Mouse (Mus musculus): Measurements from ENCODE around the gene Clasp2. TPM values are rescaled to one million over a fixed set of nuclear protein-coding genes. Genes with fewer than 3 reads are reported as not detected.
"Not testable (repeated sequence)": the region's sequence is repeated elsewhere in the genome, so short reads cannot be mapped to it uniquely, and the experiment has no call there.

The Clasp2 gene
- polyA plus RNA-seq, 1 experiment from 2014 or later: 22.2 TPM

DNA sequence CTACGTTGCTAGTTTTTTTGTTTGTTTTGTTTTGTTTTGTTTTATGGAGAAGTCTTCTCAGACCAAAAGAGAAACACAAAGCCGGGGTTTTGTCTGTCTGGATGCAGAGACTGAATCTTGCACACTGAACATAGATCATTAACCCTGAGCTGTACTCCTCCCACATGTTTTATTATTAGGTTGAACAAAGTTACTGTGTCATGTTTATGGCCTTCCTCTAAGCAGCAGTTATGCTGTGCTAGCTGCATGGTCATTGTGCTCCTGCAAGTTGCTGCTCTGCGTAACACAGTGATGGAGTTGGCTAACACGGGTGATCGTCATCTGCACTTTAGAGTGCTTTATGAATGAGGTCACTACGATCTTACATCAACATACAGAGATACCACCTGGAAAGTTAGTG lies 21.1 kb downstream of the Clasp2 start:
- H3K4me3 ChIP-seq: no peak overlapping the region
- WGBS: 91% methylated on average over 6 of the region's 6 CpGs
- peaks cover 17% of the 10 kb centered on the region for H3K36me3 ChIP-seq
- no peaks in the 10 kb centered on the region for H3K4me1 ChIP-seq
- no peak overlapping the region for H3K9ac ChIP-seq
- no peak for ATAC-seq (ENCODE audit: insufficient number of reproducible peaks, low FRiP score, low TSS enrichment, low read depth)
- H3K27me3 ChIP-seq: no peaks in the 10 kb centered on the region
- no peak overlapping the region for H3K27ac ChIP-seq
- no peaks in the 10 kb centered on the region for H3K9me3 ChIP-seq
- H3K4me2 ChIP-seq: no peak overlapping the region

DNA sequence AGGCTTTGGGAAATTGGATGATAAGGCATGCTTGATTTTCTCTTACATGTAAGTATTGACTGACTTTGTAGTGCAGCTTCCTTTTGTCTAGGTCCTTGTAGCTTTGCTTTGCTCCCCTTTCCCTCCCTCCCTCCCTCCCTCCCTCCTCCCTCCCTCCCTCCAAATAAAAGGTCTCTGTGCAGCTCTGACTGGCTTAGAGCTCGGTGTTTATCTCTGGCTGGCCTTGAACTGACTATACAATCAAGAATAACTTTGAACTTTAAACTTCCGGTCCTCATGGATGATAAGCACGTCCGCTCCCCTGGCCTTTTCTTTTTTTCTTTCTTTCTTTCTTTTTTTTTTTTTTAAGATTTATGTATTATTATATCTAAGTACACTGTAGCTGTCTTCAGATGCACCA lies 21.9 kb downstream of the Clasp2 start:
- Histone ChIP-seq H3K27me3 (no peaks in the 10 kb centered on the region), H3K36me3 (peaks cover 17% of the 10 kb centered on the region), H3K27ac (no peak overlapping the region), H3K9me3 (no peaks in the 10 kb centered on the region), H3K4me2 (no peak overlapping the region), H3K4me3 (no peak overlapping the region), H3K9ac (no peak overlapping the region), H3K4me1 (no peaks in the 10 kb centered on the region)
- ATAC-seq (ENCODE audit: insufficient number of reproducible peaks, low FRiP score, low TSS enrichment, low read depth): no peak
- WGBS: 98% methylated on average over 4 of the region's 4 CpGs

- Histone ChIP-seq H3K27ac (no peak overlapping the region), H3K4me1 (no peaks in the 10 kb centered on the region), H3K27me3 (no peaks in the 10 kb centered on the region), H3K9ac (no peak overlapping the region), H3K36me3 (peaks cover 19% of the 10 kb centered on the region), H3K4me2 (no peak overlapping the region), H3K4me3 (no peak overlapping the region), H3K9me3 (no peaks in the 10 kb centered on the region)
- no peak for ATAC-seq (ENCODE audit: insufficient number of reproducible peaks, low FRiP score, low TSS enrichment, low read depth)
- 81% methylated on average over 4 of the region's 4 CpGs for WGBS
These were observed 29.4 kb downstream of the Clasp2 start for GRCm38 (mm10) chr9:113770640-113771039.

DNA sequence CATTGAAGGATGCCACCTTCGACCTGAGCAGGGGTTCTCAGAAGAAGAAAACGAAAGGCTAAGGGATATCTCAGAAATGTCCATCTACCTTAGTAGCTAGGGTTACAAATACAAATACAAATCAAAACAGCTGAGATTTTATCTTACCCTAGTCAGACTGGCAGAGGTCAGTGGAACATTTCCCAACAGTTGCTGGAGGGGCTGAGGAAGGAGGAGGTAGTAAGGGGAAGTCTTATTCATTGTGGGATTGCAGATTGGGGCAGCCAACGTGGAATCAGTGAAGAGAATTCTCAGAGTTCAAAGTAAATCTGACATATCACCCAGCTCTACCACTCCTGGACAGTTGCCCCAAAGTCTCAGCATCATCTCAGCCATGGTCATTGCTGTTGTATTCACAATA lies 39.6 kb downstream of the Clasp2 start:
- Histone ChIP-seq H3K4me1 (no peaks in the 10 kb centered on the region), H3K9ac (no peak overlapping the region), H3K4me2 (no peak overlapping the region), H3K27me3 (no peaks in the 10 kb centered on the region), H3K36me3 (0 out of 2 replicates have a peak, but pooled peaks cover 2% of the 10 kb centered on the region), H3K9me3 (no peaks in the 10 kb centered on the region), H3K27ac (no peak overlapping the region), H3K4me3 (no peak overlapping the region)
- WGBS: 91% methylated on average over 3 of the region's 3 CpGs
- ATAC-seq (ENCODE audit: insufficient number of reproducible peaks, low FRiP score, low TSS enrichment, low read depth): no peak

GRCm38 (mm10) chr9:113782362-113783005 lies 41.2 kb downstream of the Clasp2 start:
- Histone ChIP-seq H3K27ac (no peak overlapping the region), H3K4me3 (no peak overlapping the region), H3K9me3 (no peaks in the 10 kb centered on the region), H3K9ac (no peak overlapping the region), H3K4me1 (no peaks in the 10 kb centered on the region), H3K27me3 (no peaks in the 10 kb centered on the region), H3K36me3 (0 out of 2 replicates have a peak, but pooled peaks cover 2% of the 10 kb centered on the region), H3K4me2 (no peak overlapping the region)
- ATAC-seq (ENCODE audit: insufficient number of reproducible peaks, low FRiP score, low TSS enrichment, low read depth): no peak
- WGBS: 60% methylated on average over 4 of the region's 4 CpGs

GRCm38 (mm10) chr9:113783674-113784073 lies 42.4 kb downstream of the Clasp2 start:
- H3K4me1 ChIP-seq: no peaks in the 10 kb centered on the region
- H3K9me3 ChIP-seq: no peaks in the 10 kb centered on the region
- no peak overlapping the region for H3K9ac ChIP-seq
- no peaks in the 10 kb centered on the region for H3K27me3 ChIP-seq
- no peak overlapping the region for H3K27ac ChIP-seq
- WGBS: 54% methylated on average over 5 of the region's 5 CpGs
- no peak for ATAC-seq (ENCODE audit: insufficient number of reproducible peaks, low FRiP score, low TSS enrichment, low read depth)
- no peak overlapping the region for H3K4me3 ChIP-seq
- no peak overlapping the region for H3K4me2 ChIP-seq
- 0 out of 2 replicates have a peak, but pooled peaks cover 2% of the 10 kb centered on the region for H3K36me3 ChIP-seq

DNA sequence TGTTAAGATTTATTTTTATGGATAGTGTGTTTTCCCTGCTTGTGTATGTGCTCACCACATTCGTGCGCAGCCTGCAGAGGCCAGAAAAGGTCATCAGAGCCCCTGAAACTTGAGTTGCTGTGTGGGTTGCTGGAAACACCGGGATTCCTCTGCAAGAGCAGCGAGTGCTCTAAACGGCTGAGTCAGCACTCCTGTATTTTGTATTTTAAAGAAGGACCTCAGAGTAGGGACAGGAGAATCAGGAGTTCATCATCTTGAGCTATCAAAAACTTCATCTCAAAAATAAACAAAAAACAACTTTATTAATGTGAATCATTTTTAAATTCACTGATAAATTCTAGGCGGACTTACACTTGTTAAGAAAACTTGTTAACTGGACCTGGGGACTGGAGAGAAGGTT lies 48.0 kb downstream of the Clasp2 start:
- 43% methylated on average over 4 of the region's 6 CpGs for WGBS
- not testable (repeated sequence) for H3K27me3 ChIP-seq; H3K27ac ChIP-seq; ATAC-seq (ENCODE audit: insufficient number of reproducible peaks, low FRiP score, low TSS enrichment, low read depth); H3K9me3 ChIP-seq; H3K36me3 ChIP-seq; H3K4me3 ChIP-seq; H3K4me2 ChIP-seq; H3K9ac ChIP-seq
- peaks cover 12% of the 10 kb centered on the region; the same call in 1 of the 2 replicates for H3K4me1 ChIP-seq

- 1% methylated on average over 17 of the region's 17 CpGs for WGBS
- peak overlapping the region; percentile 72 for H3K27ac ChIP-seq
- peak overlapping the region; percentile 48 for H3K4me2 ChIP-seq
- no peaks in the 10 kb centered on the region for H3K36me3 ChIP-seq
- peak overlapping the region; percentile 39 for H3K4me3 ChIP-seq
- ATAC-seq (ENCODE audit: insufficient number of reproducible peaks, low FRiP score, low TSS enrichment, low read depth): peak; percentile 76; the same call in 1 of the 2 replicates
- 0 out of 2 replicates have a peak overlapping the region, but pooled peaks have one; percentile 2 for H3K9ac ChIP-seq
- H3K27me3 ChIP-seq: no peaks in the 10 kb centered on the region
- no peaks in the 10 kb centered on the region for H3K9me3 ChIP-seq
- H3K4me1 ChIP-seq: peaks cover 12% of the 10 kb centered on the region; the same call in 1 of the 2 replicates
These were observed 51.6 kb downstream of the Clasp2 start for GRCm38 (mm10) chr9:113792651-113793512.

DNA sequence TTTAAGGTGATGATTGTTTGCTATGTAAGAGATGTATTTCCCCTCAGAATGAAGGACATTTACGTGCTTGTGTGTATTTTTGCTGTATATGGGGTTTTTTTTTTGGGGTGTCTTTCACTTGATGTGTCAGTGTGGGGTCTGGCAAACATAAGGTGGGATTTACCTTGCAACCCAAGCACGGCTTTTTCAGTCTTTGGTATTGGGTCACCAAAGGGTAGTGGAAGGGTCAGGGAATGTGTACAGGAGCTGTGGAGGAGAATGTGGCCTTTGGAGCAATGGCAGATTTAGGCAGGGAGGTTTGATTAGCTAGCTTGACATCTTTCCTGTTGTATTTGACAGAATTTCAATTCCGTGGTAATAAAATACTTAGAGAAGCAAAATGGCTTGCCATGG lies 52.2 kb downstream of the Clasp2 start:
- Histone ChIP-seq H3K9me3 (no peaks in the 10 kb centered on the region), H3K4me3 (peak overlapping the region; percentile 39), H3K9ac (0 out of 2 replicates have a peak overlapping the region, but pooled peaks have one; percentile 2), H3K27ac (peak overlapping the region; percentile 72; the same call in 1 of the 2 replicates), H3K4me1 (peaks cover 12% of the 10 kb centered on the region; the same call in 1 of the 2 replicates), H3K27me3 (no peaks in the 10 kb centered on the region), H3K36me3 (no peaks in the 10 kb centered on the region), H3K4me2 (peak overlapping the region; percentile 48)
- 49% methylated on average over 3 of the region's 3 CpGs for WGBS
- ATAC-seq (ENCODE audit: insufficient number of reproducible peaks, low FRiP score, low TSS enrichment, low read depth): no peak

GRCm38 (mm10) chr9:113793966-113794365 lies 52.7 kb downstream of the Clasp2 start:
- no peak overlapping the region for H3K27ac ChIP-seq
- no peak overlapping the region for H3K4me2 ChIP-seq
- H3K27me3 ChIP-seq: no peaks in the 10 kb centered on the region
- WGBS: 85% methylated on average over 2 of the region's 2 CpGs
- H3K4me1 ChIP-seq: peaks cover 12% of the 10 kb centered on the region; the same call in 1 of the 2 replicates
- no peak overlapping the region for H3K4me3 ChIP-seq
- H3K9me3 ChIP-seq: no peaks in the 10 kb centered on the region
- no peaks in the 10 kb centered on the region for H3K36me3 ChIP-seq
- no peak overlapping the region for H3K9ac ChIP-seq
- no peak for ATAC-seq (ENCODE audit: insufficient number of reproducible peaks, low FRiP score, low TSS enrichment, low read depth)

DNA sequence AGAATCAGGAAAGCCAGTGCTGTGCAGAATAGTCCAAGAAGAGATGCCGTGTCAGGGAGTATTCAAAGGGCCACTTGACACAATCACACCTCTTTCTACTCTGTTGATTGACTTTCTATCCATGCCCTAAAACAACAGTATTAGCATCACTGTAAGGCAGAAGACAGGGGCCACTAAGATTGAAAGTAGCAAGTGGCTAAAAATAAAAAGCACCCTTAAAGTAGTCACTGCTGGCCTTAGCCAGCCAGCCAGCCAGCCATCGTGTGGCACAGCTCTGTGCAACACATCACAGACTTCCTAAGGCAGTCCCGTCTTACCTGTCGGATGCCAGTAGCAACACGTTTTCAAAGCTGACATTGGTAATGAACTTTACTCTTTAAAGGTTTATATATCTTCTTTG lies 55.9 kb downstream of the Clasp2 start:
- Histone ChIP-seq H3K27me3 (no peaks in the 10 kb centered on the region), H3K4me1 (peaks cover 10% of the 10 kb centered on the region; the same call in 1 of the 2 replicates), H3K9ac (no peak overlapping the region), H3K36me3 (no peaks in the 10 kb centered on the region), H3K4me3 (no peak overlapping the region), H3K27ac (no peak overlapping the region), H3K4me2 (no peak overlapping the region), H3K9me3 (no peaks in the 10 kb centered on the region)
- WGBS: 77% methylated on average over 5 of the region's 5 CpGs
- no peak for ATAC-seq (ENCODE audit: insufficient number of reproducible peaks, low FRiP score, low TSS enrichment, low read depth)

GRCm38 (mm10) chr9:113800671-113801070 lies 59.4 kb downstream of the Clasp2 start:
- WGBS: 83% methylated on average over 3 of the region's 3 CpGs

More at GRCm38 (mm10) chr9:113800671-113801070, 59.4 kb downstream of the Clasp2 start:
- Histone ChIP-seq H3K4me3 (no peak overlapping the region), H3K9ac (no peak overlapping the region), H3K9me3 (no peaks in the 10 kb centered on the region), H3K4me2 (no peak overlapping the region), H3K36me3 (no peaks in the 10 kb centered on the region), H3K27ac (no peak overlapping the region), H3K27me3 (no peaks in the 10 kb centered on the region), H3K4me1 (no peaks in the 10 kb centered on the region)
- ATAC-seq (ENCODE audit: insufficient number of reproducible peaks, low FRiP score, low TSS enrichment, low read depth): no peak
